Mouse (Mus musculus) lung, adult 10 weeks (tissue): ENCODE data around the gene Gm14406. TPM values are rescaled to one million over a fixed set of nuclear protein-coding genes. Genes with fewer than 3 reads are reported as not detected.

Experiments used
- polyA plus RNA-seq: library from polyadenylated mRNA; stranded (reverse); fragments of 350-450 nt; fragmentation: Illumina TruSeq; extraction: RNeasy Lipid Tissue Mini Kit (QIAGEN cat#74804); gene quantifications from one replicate; pipeline ENCODE4 v1.2.3, GENCODE M21; 2014; ENCODE audit warnings: low read depth, low replicate concordance; ENCODE audit not compliant: insufficient read depth

Gene Gm14406
- not detected for polyA plus RNA-seq

GRCm38 (mm10) chr2:177577998-177578397 is at the start of gene Gm14406:
Gene Gm14406 (minus strand): TSS chr2:177578210.

Other genes starting within 250 kb of the Gm14406 start
- 6.1 TPM for gene Gm14418, start 179.9 kb downstream of the Gm14406 start, polyA plus RNA-seq
- gene Zfp970, start 113.5 kb downstream of the Gm14406 start, polyA plus RNA-seq, result 22.5 TPM
- 7.7 TPM for gene Gm14403, start 80.0 kb downstream of the Gm14406 start, polyA plus RNA-seq
- gene Gm14322, start 181.1 kb upstream of the Gm14406 start, polyA plus RNA-seq, result 5.9 TPM